Mouse (Mus musculus) CD4-positive, CD25-positive, alpha-beta regulatory T cell, adult 2 months (primary cell): ENCODE data around the gene Src.
"Not testable (repeated sequence)": the region's sequence is repeated elsewhere in the genome, so short reads cannot be mapped to it uniquely, and the experiment has no call there.

ENCODE experiments used
- DNase-seq: peaks from one replicate; pipeline ENCODE4 v3.0.0-alpha.2; 2012; ENCODE audit warnings: low read depth, low spot score

Gene Src

DNA sequence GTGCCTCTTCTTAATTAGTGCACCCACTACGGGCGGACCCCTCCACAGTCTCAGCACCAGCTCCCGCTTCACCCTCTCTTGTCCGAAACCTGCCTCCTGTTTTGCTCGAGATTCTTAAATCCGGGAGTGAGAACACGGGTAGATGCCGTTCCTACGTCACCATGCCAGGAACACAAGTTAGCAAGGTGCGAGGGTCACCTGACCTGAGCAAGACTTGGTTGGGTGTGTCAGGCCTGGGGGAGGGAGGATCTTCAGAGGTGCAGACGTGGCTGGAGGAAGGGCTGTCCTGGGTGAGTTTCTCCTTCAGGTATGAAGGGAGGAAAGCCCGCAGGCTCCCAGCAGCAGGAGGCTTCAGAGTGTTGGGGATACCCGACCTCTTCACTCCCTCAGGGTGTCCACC, at the start of gene Src:
Gene Src (plus strand): TSS at position 239 of the 400 bp plus-strand sequence.
- DNase-seq: no peak

DNA sequence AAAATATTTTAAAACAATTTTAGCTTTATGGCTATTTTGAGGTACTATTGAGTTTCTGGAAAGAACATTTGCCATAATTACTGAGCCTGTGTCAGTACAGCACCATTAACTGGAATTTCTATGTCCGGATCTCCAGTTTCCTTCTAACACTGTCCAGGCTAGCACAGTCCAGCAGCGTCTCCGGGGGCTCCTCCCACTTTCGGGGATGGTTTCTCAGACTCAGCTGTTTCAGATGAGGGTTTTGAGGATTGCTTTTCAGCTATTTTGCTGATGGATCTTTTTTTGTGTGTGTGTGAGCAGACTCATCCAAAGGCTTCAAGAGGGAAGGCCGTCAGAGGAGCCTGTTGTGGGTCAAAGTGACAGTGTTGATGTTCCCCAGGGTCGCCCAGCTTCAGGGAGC, 46.5 kb upstream of the Src start:
- DNase-seq: no peak

DNA sequence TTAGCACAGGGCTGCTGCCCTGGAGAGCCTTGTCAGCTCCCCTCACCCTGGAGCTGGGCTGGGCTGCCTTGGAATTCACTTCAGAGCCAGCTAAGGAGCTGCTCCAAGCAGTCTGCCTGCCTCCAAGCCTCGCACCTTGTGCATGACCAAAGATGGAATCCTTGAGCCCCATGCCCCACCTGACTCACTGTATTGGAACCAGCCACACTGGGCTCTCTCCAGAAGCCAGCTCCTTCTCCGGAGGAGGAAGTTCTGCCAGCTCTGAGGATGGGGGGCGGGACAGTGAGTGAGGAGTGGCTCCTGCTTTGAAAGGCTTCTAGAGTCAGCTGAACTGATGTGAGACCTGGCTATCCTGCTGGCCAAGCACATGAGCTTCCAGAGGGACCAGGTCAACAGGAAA, 44.6 kb upstream of the Src start:
- DNase-seq: no peak

DNA sequence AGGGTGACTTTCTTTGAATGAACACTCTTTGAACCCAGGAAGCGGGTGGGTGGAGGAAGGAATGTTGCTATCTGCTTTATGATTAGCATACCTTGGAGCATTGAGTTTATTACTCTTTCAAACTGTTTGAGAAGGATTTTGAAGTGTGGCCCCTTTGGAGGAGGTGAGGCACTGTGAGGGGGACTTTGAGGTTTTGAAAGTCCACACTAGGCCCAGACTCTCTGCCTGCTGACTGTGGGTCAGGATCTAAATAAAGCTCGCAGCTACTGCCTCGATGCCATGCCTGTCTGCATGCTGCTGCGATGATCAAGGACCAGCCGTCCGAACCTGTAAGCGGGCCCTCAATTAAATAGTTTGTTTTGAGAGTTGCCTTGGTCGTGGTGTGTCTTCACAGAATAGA, 43.2 kb upstream of the Src start:
- no peak for DNase-seq

DNA sequence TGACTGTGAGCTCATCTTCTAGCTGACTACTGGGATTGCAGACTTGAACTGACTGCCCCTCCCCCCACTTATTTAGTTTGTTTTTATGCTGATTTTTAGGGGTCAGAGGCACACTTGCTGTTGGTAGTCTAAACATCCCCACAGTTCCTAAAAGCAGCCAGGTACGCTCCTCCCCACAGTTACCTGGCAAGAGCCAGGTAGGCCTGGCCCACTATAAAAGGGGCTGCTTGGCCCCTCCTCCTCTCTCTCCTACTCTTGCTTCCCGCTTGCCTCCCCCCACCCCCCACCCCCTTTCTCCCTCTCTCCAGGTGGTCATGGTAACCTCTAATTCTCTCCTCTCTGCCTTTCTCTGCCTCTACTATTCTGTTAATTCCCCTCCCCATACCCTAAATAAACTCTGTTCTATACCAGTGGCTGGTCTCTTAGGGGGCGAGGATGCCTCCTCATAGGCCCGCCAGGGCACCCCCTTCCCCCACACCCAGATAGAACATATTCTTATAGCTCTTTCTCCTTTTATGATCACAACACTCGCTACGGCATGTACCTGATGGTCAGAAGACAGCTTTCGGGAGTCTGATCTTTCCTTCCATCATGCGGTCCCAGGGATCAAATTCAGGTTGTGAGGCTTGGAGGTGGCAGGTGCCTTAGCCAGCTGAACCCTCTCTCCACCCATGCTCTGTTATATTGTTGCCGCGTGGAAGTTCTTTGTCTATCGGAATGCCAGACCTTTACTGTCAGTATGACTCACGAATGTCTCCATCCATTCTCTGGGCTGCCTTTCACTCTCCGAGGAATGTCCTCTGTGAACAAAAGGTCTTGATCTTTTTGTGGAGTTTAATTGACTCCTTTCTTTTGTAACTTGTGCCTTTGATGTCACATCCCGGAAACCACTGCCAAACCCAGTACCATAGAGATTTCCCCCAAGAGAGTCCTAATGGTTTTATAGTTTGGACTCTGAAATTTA, 42.2 kb upstream of the Src start:
- DNase-seq: no peak

DNA sequence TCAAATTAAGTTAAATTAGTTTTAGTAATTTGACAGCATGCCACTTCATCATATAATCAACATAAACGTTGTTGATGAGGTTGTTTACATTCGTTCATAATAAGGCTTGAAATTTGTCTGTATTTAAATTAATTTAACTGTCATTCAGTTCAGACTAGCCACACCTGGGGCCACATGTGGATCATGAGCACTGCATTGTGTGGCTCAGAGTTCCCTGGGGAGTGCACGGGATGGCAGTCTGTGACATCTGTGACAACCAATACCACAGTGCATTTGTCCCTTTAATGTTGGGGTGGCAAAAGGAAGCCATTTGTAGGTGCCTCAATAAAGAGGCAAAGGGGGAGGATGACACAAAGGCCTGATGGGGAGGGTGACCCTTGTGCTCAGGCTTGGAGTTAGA, 41.2 kb upstream of the Src start:
- DNase-seq: no peak

DNA sequence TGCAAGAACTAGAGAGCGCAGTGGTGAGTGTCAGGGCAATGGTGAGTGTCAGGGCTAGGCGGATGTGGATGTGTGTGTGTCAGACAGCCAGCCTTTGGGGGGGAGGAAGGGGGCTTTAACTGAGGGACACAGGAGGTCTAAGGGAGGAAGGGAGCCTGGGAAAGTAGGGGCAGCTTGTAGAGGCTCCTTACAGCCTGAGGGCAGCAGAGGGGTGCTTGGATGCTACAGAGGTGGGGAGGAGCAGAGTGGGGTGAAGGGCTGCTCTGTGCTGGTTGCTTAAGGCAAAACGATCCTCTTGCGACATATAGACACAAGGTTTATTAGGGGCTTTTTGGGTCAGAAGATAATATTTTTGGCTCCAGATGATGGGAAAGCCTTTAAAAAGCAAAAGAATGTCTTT, 33.4 kb upstream of the Src start:
- DNase-seq: no peak

DNA sequence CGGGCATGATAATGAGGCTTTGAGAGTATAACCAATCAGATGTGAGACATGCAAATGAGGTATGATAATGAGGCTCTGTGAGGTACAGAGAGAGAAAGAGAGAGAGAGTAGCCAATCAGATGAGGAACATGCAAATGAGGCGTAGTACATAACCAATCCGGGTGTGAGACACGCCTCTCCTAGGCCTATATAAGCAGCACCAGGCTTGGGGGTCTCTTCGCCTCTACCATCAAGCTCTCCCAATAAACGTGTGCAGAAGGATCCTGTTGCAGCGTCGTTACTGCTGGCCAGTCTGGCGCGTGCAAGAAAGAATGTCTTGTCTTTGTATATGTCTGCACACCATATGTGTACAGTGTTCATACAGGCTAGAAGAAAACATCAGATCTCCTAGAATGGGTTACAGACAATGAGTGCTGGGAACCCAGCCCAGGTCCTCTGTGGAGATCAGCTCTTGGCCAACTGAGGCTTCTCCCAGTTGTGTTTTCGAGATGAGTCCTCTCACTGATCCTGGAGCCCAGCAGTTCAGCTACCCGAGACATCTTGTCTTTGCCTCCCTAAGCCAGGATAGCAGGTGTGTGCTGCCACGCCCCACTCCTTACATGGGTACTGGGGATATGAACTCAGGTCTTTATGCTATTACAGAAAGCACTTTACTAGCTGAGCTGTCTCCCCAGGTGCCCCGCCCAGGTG, 29.2 kb upstream of the Src start:
- DNase-seq: not testable (repeated sequence)

DNA sequence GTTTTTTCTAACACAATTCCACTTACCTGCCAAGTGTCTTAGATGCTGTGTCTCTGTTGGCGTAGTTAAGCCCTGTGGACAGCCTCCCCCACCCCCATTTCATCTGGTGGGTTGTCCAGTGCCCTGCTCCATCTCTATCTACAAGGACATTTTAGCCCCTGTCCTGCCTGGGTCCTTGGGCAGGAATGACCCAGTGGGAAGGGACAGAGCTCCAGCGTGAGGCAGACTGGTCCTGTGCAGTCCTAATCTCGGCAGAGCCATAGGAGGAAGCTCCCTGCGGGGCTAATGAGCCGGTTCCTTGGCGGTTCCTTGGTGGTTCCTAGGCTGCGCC, 28.7 kb upstream of the Src start:
- no peak for DNase-seq

DNA sequence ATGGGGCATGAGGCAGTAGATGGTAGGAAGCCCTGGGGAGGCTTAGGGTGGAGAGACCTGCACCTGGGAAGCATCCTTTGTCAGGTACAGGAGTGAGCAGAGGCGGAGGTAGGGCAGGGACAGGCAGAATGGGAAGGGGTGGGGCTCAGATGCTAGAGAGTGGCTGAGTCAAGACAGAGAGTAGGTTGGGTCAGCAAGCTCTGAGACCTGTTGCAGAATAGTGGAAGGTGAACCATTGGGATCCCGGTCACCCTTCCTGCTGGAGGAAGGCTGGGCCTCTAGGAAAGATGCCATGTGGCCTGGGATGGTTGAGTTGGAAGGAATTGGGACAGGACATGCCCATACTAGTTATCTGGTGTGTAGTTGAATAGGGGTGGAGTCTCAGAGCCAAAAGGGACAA, 25.9 kb upstream of the Src start:
- no peak for DNase-seq

DNA sequence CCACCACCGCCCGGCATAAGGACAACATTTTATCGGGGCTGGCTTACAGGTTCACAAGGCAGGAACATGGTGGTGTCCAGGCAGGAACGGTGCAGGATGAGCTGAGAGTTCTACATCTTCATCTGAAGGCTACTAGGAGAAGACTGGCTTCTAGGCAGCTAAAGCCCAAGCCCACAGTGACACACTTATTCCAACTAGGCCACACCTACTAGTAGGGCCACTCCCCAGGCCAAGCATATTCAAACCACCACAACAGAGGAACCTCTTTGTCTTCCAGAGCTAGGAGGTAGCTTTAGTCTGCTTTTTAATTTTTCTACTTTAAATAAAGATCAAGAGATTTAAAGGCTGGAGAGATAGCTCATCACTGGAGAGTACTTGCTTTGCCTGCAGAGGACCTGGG, 24.7 kb upstream of the Src start:
- no peak for DNase-seq

DNA sequence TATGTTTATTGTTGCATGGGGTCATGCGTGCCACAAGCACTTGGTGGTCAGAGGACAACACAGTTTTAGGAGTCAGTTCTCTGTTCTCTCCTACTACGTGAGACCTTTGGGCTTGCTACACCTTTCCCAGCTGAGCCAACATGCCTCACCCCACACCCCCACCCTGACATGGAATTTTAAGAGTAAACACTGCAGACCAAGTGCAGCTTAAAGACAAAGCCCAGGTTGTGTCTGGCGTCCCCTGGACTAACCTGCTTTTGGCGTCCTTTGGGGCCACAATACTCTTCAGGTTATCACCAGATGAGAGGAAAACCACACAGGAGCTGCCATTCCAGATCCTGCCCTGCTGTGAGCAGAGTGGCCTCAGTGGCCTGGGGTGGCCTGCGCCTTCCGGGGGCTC, 23.4 kb upstream of the Src start:
- no peak for DNase-seq

DNA sequence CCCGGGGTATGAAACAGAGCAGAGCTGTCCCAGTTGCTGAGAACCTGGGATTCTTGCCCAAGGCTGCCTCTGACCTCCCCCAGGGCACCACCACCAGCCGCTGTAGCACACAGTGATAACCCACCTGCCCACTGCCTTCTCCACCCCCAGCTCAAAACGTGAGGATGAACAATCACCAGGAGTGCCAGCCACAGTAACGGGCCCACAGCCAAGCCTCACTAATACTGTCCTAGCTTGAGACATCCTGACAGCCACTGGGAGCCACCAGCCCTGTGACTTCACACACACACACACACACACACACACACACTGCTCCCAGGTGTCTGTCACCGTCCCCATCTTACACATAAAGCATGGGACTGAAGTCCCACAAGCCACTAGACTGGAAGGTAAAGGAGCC, 22.9 kb upstream of the Src start:
- DNase-seq: no peak

DNA sequence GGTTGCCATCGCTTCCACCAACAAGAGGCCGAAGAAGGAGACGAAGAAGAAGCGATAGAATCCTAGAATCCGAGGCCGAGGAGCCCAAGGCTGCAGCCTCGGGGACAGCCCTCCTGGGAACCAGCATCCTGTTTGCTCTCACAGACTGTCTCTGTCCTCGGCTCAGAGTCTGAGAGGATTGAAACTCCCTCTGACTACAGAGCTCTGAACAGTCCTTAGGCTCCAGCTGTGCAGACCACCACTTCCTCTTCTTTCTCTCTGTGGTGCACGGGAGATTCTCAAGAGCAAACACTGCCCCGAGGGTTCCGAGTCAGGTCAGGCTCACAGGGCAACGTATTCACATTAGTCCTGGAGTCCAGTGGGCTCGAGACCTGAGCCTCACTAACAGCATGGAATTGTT, 22.3 kb upstream of the Src start:
- no peak for DNase-seq

DNA sequence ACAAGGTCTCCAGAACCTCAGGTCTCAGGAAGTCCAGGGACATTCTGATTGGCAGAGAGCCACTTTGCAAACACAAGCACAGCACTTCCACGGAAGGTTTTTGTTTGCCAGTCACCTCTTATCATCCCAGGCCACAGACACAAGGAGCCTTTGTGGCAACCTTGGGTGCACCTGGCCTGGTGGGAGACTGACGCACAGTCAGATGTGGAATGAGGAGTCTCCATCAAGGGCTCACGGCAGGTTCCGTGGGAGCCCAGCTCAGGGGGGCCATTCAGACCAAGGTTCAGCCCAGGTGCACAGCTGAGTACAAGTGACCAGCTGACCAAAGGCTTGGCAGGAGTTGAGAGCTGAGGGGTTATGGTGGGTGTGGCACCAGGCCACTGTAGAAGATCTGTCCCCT, 20.9 kb upstream of the Src start:
- DNase-seq: no peak

DNA sequence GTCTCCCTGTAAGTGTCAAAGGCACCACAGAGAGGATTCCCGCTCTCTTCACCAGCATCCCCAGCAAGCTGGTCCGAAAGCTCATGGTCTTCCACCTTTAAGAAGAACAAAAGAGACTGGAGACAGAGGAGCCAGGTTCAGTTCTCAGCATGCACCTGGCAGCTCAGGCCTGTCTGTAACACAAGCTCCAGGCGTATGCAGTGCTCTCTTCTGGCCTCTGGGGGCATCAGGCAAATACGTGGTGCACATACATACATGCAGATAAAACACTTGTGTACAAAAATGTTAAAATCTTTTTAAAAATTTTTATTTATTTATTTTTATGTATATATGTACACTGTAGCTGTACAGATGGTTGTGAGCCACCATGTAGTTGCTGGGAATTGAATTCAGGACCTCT, 19.7 kb upstream of the Src start:
- DNase-seq: peak; percentile 25

DNA sequence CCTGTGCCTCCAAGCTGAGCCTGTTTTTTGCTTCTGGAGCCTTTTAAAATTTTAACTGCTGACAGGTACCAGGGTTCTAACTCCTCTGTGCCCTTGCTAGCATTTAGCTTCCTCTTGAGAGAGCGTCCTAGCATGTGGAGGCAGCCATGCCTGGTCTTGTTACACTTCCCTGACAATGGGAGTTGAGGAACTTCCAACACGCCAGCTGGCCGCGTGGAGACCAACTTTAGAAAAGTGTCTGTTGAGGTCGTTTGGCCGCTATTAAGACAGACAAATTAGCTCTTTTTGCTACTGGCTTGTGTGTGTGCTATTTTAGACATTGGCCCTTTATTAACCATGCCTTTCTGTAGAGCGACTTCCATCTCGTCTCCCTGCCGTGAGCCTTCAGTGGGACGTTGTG, 18.4 kb upstream of the Src start:
- DNase-seq: no peak

DNA sequence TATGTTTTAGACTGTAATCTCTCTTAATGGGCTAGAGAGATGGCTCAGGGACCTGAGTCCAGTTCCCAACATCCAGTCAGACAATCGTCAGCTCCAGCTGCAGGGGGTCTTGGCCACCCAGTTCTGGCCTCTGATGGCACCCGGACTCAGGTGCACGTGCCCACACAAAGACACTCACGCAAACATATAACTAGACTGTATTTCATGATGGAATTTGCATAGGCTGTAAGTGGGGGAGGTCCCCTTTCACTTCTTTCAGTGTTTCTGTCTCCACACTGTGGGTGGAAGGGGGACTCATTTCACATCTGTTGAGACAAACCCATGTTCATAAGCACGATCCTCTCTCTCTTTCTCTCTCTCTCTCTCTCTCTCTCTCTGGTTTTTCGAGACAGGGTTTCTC, 17.8 kb upstream of the Src start:
- peak; percentile 73 for DNase-seq

DNA sequence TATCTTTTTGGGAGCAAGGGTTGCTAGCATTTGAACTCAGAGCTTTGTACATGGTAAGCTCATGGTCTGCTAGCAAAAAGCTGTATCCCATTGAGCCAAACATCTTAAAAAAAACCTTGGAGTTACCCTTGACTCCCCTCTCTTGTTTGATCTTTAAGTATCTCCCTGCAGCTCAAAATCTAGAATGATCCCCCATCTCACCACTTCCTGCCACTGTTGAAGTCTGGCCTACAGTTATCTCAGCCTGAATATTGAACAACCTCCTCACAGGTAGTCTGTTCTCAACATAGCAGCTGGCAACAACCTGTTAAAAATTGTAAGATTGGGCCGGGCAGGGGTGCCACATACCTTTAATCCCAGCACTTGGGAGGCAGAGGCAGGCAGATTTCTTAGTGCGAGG, 17.0 kb upstream of the Src start:
- DNase-seq: peak; percentile 67

DNA sequence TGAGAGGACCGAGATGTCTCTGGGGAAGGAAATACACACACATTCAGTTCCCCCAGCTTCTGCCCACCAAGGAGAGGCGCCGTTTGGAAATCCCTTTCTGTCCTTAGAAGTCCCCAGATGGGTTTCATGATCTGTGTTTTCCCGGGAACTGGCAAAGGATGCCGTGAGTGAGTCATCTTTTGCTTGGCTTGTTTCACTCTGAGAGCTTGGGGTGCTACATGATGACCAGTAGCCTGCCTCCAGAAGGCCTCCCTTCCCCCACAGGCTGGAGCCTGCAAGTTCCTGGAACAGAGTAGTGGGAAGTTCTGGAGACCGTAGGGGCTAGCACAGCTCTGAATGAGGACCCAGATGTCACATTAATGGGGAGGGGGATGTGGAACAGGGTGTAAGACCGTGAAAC, 10.6 kb upstream of the Src start:
- no peak for DNase-seq

DNA sequence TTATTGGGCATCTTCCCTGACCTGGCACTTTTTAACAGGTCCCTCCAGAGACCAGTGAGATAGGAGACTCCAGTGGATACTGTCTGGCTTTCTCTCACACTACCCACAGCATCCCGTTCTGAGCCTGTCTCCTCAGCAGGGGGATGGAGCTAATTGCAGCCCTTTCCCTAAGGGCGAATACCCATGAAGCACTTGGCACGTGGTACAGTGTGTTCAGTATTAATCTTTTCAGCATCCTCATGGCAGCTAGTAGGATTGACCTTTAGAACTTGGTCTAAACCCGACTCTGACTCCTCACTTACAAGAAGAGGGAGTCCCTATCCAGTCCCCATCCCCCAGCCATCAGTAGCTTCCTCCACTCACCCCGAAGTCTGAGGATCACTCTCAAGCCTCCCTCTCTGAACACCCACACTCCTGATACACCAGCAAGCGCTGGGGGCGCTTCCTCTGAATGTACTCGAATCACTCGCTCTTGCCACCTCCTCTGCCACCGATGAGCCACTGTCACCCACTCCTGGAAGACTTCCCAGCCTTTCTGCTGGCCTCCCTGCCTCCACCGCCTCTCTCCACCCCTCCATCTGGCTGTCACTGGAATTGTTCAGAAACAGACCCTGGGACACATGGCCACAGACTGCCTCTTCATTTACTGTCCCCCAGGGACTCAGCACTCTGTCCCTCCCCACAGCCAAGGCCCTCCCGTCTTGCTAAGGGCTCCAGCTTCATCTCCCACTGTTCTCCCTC, 8.3 kb upstream of the Src start:
- DNase-seq: no peak

DNA sequence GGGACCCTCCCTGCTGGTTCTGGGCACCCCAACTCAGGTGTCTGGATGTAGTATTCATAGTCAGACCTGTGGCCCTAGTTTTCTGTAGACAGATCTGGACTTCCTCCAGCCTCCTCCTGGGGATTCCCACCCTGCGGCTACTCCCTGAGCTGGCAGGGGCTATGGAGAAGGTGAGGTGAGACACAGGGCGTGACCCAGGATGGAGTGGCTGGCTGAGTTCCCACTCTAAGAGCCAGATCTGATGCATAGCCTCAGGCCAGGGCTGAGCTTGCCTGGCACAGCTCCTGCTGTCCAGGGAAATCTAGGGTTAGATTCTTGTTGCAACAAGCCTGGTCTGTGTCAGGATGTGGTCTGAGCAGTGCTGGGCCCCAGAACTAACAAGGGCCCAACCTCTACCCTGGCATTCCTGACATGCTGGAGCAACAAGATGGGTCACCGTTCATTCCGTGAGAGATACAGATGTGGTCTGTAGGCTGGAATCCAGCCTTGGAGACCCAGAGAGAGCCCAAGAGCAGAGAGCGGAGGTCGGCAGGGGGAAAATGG, 7.0 kb upstream of the Src start:
- no peak for DNase-seq
